Mouse (Mus musculus) embryonic fibroblast, embryonic 13.5 days (primary cell): ENCODE results near the gene Dcaf8. TPM values are rescaled to one million over a fixed set of nuclear protein-coding genes. Genes with fewer than 3 reads are reported as not detected.

Experiments used
- H3K27ac ChIP-seq: 2 replicates; pipeline ENCODE4 v1.5.1; 2012; ENCODE audit warnings: low read length, control low read depth, inconsistent platforms; ENCODE audit not compliant: insufficient read depth
- H3K4me1 ChIP-seq: 2 replicates; pipeline ENCODE4 v1.6.1; 2011; ENCODE audit warnings: low read length; ENCODE audit not compliant: control insufficient read depth, insufficient read depth
- H3K4me3 ChIP-seq: 2 replicates; pipeline ENCODE4 v1.5.1; 2011; ENCODE audit warnings: mild to moderate bottlenecking, control low read depth, low read length; ENCODE audit not compliant: insufficient read depth
- CTCF ChIP-seq: IDR thresholded peaks from 2 replicates; pipeline ENCODE4 v1.5.1; 2011; ENCODE audit warnings: mild to moderate bottlenecking, control low read depth, low read length, moderate library complexity, borderline replicate concordance; ENCODE audit not compliant: insufficient read depth
- POLR2A ChIP-seq: IDR thresholded peaks from 2 replicates; pipeline ENCODE4 v1.6.1; 2011; ENCODE audit warnings: low read depth, mild to moderate bottlenecking, control low read depth, low read length, moderate library complexity
- polyA plus RNA-seq: library from polyadenylated mRNA; stranded (reverse); fragments of >200 nt; gene quantifications from 2 replicates; pipeline ENCODE4 v1.2.4, GENCODE M21; 2011; ENCODE audit warnings: low read depth; ENCODE audit not compliant: missing spikeins, insufficient read length

Dcaf8 gene
- polyA plus RNA-seq, 1 experiment: 83.4 TPM

GRCm38 (mm10) chr1:172141529-172141928 lies 6.4 kb upstream of the Dcaf8 start:
- no peak overlapping the region for H3K4me3 ChIP-seq
- no peak for TF ChIP-seq POLR2A
- TF ChIP-seq CTCF: no peak
- no peak overlapping the region for H3K27ac ChIP-seq
- H3K4me1 ChIP-seq: no peaks in the 10 kb centered on the region

- Histone ChIP-seq H3K27ac (no peak overlapping the region), H3K4me1 (no peaks in the 10 kb centered on the region), H3K4me3 (no peak overlapping the region)
- TF ChIP-seq POLR2A (no peak), CTCF (no peak)
Measured at GRCm38 (mm10) chr1:172143570-172143969, 4.3 kb upstream of the Dcaf8 start.

- peak overlapping the region; percentile 91 for H3K4me3 ChIP-seq
- TF ChIP-seq CTCF: no peak
- TF ChIP-seq POLR2A: peak; percentile 49
- H3K4me1 ChIP-seq: no peaks in the 10 kb centered on the region; the same call in 1 of the 2 replicates
- peak overlapping the region; percentile 88 for H3K27ac ChIP-seq
Measured at GRCm38 (mm10) chr1:172148279-172148954, 533 bp downstream of the Dcaf8 start.

GRCm38 (mm10) chr1:172148955-172149815 lies 1.3 kb downstream of the Dcaf8 start:
- Histone ChIP-seq H3K27ac (peak overlapping the region; percentile 88), H3K4me3 (peak overlapping the region; percentile 91), H3K4me1 (no peaks in the 10 kb centered on the region; the same call in 1 of the 2 replicates)
- TF ChIP-seq CTCF (no peak), POLR2A (no peak)

GRCm38 (mm10) chr1:172154536-172154935 lies 6.7 kb downstream of the Dcaf8 start:
- H3K4me1 ChIP-seq: no peaks in the 10 kb centered on the region; the same call in 1 of the 2 replicates
- H3K27ac ChIP-seq: no peak overlapping the region
- no peak overlapping the region for H3K4me3 ChIP-seq
- TF ChIP-seq CTCF (no peak), POLR2A (no peak)

GRCm38 (mm10) chr1:172155518-172155917 lies 7.6 kb downstream of the Dcaf8 start:
- H3K4me3 ChIP-seq: no peak overlapping the region
- no peaks in the 10 kb centered on the region for H3K4me1 ChIP-seq
- TF ChIP-seq CTCF (no peak), POLR2A (no peak)
- H3K27ac ChIP-seq: no peak overlapping the region

GRCm38 (mm10) chr1:172159970-172160369 lies 12.1 kb downstream of the Dcaf8 start:
- Histone ChIP-seq H3K4me1 (no peaks in the 10 kb centered on the region), H3K27ac (no peak overlapping the region), H3K4me3 (no peak overlapping the region)
- TF ChIP-seq POLR2A (no peak), CTCF (no peak)

- H3K27ac ChIP-seq: no peak overlapping the region
- no peak overlapping the region for H3K4me3 ChIP-seq
- TF ChIP-seq CTCF (no peak), POLR2A (no peak)
- H3K4me1 ChIP-seq: no peaks in the 10 kb centered on the region
Measured at GRCm38 (mm10) chr1:172160508-172160907, 12.6 kb downstream of the Dcaf8 start.

GRCm38 (mm10) chr1:172162009-172162408 lies 14.1 kb downstream of the Dcaf8 start:
- TF ChIP-seq CTCF (no peak), POLR2A (no peak)
- Histone ChIP-seq H3K27ac (no peak overlapping the region), H3K4me3 (no peak overlapping the region), H3K4me1 (no peaks in the 10 kb centered on the region)

- no peak overlapping the region for H3K4me3 ChIP-seq
- no peak overlapping the region for H3K27ac ChIP-seq
- H3K4me1 ChIP-seq: no peaks in the 10 kb centered on the region
- TF ChIP-seq CTCF (no peak), POLR2A (no peak)
Measured at GRCm38 (mm10) chr1:172162959-172163358, 15.1 kb downstream of the Dcaf8 start.
